Mouse (Mus musculus) stomach, embryonic 16.5 days (tissue): ENCODE measurements at regions not wholly inside any gene's neighbourhood (a gene's known extent, or its start where the extent isn't known, plus 50 kb on each side); places are given as distances from the start of the nearest gene placed in this dataset.
"Not testable (repeated sequence)": the region's sequence is repeated elsewhere in the genome, so short reads cannot be mapped to it uniquely, and the experiment has no call there.

Source experiments
- ATAC-seq: fragments of 200-750 bp; cut with Nextera tagmentation; 2 replicates; pipeline ENCODE4 v1.8.0; 2017; ENCODE audit warnings: moderate number of reproducible peaks, moderate TSS enrichment; ENCODE audit not compliant: insufficient read depth, low FRiP score
- H3K27ac ChIP-seq: fragments of 300-500 bp; sonication (generic); 2 replicates; pipeline ENCODE4 v1.5.1; 2014; ENCODE audit warnings: low read length
- H3K27me3 ChIP-seq: fragments of 300-500 bp; sonication (generic); 2 replicates; pipeline ENCODE4 v1.6.1; 2014; ENCODE audit warnings: low read length, control low read depth, mixed read lengths; ENCODE audit not compliant: control insufficient read depth, insufficient read depth
- H3K36me3 ChIP-seq: fragments of 300-500 bp; sonication (generic); 2 replicates; pipeline ENCODE4 v1.6.1; 2014; ENCODE audit warnings: low read length; ENCODE audit not compliant: control insufficient read depth, insufficient read depth
- H3K4me1 ChIP-seq: fragments of 300-500 bp; sonication (generic); 2 replicates; pipeline ENCODE4 v1.6.1; 2014; ENCODE audit warnings: low read length, control low read depth, mixed read lengths; ENCODE audit not compliant: control insufficient read depth, insufficient read depth
- H3K4me2 ChIP-seq: fragments of 300-500 bp; sonication (generic); 2 replicates; pipeline ENCODE4 v1.6.1; 2014; ENCODE audit warnings: low read depth, low read length, mixed read lengths
- H3K4me3 ChIP-seq: fragments of 300-500 bp; sonication (generic); replicated peaks from 2 replicates; pipeline ENCODE4 v1.5.1; 2014; ENCODE audit warnings: mild to moderate bottlenecking, low read length
- H3K9ac ChIP-seq: fragments of 300-500 bp; sonication (generic); 2 replicates; pipeline ENCODE4 v1.6.1; 2014; ENCODE audit warnings: low read length
- H3K9me3 ChIP-seq: fragments of 300-500 bp; sonication (generic); replicated peaks from 2 replicates; pipeline ENCODE4 v1.6.1; 2016; ENCODE audit warnings: low read length, control low read depth; ENCODE audit not compliant: control insufficient read depth
- WGBS: fragments of 180-500 bp; shearing (Covaris S2); extraction: QIAGEN DNeasy Blood & Tissue Kit; methylation state at CpG from one replicate; pipeline ENCODE4 v1.1.7; 2014; 5-methylcytosine and 5-hydroxymethylcytosine counted together

DNA sequence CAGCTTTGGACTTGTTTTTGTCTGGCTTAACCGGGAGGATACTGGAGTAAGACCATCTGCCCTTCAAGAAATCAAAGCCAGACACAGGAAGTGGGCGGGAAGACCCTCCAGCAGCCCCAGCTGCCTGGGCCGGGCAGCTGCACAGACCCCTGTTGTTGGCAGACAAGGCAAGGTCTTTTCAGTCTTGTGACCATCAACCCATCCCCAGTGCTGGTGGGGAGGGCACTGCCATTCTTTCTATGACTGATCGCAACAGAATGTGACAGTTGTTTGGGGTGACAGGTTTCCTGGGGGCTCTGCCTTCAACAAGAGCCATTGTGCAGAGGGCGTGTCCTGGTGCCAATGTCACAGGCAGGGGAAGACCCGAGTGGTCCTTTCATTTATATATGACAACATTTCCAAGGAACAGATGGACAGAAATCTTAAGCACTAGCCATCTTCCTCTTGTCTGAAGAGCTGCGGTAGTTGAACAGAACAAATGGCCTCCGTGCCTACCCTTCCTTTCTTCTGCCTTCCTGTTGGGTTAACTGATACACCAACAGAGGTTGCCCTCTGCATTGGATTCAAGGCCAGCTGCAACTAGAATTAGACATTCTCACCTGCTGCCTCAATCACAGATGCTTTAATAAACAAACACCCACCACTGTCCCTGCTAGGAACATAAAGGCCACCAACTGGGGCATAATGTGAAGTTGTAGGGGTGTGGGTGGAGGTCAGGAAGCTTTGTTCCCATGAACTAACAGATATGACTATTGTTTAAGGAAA, 217.0 kb upstream of the Btg1 start:
- Histone ChIP-seq H3K27me3 (no peaks in the 10 kb centered on the region), H3K4me1 (no peaks in the 10 kb centered on the region), H3K9ac (no peak overlapping the region), H3K9me3 (no peaks in the 10 kb centered on the region), H3K4me3 (no peak overlapping the region), H3K36me3 (no peaks in the 10 kb centered on the region), H3K27ac (no peak overlapping the region), H3K4me2 (no peak overlapping the region)
- peak; percentile 44; the same call in 1 of the 2 replicates for ATAC-seq
- 62% methylated on average over 8 of the region's 8 CpGs for WGBS

DNA sequence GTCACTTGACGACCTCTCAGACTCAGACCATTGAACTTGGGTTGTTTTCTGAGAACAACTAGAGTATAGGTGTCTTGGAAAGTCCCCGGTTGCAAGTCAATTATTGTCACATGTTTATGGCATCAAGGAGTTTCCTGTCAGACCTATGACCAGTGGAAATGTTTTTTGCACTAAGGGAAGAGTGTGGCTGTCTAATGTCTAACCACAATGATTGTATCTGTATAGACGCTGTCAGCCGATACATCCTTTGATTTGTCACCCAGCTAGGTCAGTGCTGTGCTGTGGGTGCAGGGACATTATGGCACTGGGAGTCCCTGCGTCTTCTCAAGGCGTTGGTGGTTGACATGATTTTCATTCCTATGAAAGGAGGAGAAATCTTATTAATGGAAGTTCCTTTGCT, 216.0 kb upstream of the Btg1 start:
- H3K9ac ChIP-seq: no peak overlapping the region
- H3K27ac ChIP-seq: no peak overlapping the region
- no peaks in the 10 kb centered on the region for H3K36me3 ChIP-seq
- ATAC-seq: no peak
- no peak overlapping the region for H3K4me2 ChIP-seq
- WGBS: 81% methylated on average over 6 of the region's 6 CpGs
- H3K9me3 ChIP-seq: no peaks in the 10 kb centered on the region
- no peaks in the 10 kb centered on the region for H3K27me3 ChIP-seq
- H3K4me1 ChIP-seq: no peaks in the 10 kb centered on the region
- H3K4me3 ChIP-seq: no peak overlapping the region

DNA sequence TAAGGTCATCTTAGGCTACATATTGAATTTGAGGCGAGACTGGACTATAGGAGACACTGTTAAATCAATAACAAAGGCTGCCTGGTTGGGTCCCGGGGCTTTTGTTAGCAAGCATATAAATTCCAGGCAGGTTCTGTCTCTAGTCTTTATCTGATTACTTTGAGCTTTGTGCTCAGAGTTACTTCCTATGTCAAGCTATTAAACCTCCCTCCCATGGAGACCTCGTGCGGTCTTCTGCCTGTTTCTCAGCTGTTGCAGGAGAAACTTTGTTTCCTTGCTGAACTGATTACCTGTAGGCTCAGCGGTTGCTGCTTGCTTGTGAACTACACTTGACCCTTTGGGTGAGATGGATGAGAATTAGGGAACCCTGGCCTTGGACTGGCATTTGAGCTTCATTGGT, 210.5 kb upstream of the Btg1 start:
- H3K36me3 ChIP-seq: no peaks in the 10 kb centered on the region
- no peak overlapping the region for H3K9ac ChIP-seq
- no peak for ATAC-seq
- 68% methylated on average over 5 of the region's 5 CpGs for WGBS
- no peaks in the 10 kb centered on the region for H3K27me3 ChIP-seq
- no peaks in the 10 kb centered on the region for H3K9me3 ChIP-seq
- H3K27ac ChIP-seq: no peak overlapping the region
- H3K4me3 ChIP-seq: no peak overlapping the region
- H3K4me1 ChIP-seq: no peaks in the 10 kb centered on the region
- no peak overlapping the region for H3K4me2 ChIP-seq

DNA sequence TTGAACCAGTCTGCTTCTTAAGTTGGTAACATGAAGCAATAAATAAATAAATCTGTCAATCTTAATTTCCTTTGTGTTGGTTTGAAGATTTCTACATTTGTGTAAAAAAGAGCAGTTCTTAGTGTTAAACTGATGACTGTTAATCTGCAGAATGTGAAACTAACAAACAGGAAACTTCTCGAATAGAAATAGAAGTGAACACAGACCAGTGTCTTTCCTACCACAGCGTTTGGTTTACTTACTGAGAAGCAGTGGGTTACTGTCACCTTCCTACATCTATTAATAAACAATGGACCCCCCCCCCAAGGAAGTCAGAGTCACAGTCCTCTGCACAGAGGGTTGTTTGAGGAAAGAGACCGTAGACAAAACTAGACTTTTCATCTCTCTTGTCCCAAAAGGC, 209.0 kb upstream of the Btg1 start:
- no peaks in the 10 kb centered on the region for H3K36me3 ChIP-seq
- H3K27me3 ChIP-seq: no peaks in the 10 kb centered on the region
- no peaks in the 10 kb centered on the region for H3K9me3 ChIP-seq
- no peak overlapping the region for H3K9ac ChIP-seq
- no peaks in the 10 kb centered on the region for H3K4me1 ChIP-seq
- H3K4me2 ChIP-seq: no peak overlapping the region
- 62% methylated on average over 3 of the region's 3 CpGs for WGBS
- ATAC-seq: no peak
- no peak overlapping the region for H3K4me3 ChIP-seq
- no peak overlapping the region for H3K27ac ChIP-seq

DNA sequence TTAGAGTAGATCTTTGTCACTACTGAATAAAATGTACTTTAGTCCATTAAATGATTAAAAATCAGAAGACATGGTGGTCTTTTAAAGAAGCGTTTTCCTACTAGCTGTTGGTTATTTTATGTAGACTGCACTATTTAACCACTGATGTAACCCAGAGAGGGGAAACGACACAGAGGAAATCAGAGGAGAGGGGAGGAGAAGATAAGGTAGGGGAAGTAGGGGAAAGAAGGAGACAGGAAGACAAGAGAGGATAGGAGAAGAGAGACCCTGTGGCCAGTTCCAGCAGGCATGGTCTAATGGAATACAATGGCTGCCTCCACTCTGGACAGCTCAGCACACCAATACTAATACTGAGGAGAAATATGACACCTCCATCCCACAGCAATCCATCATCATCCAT, 208.6 kb upstream of the Btg1 start:
- H3K27me3 ChIP-seq: no peaks in the 10 kb centered on the region
- no peaks in the 10 kb centered on the region for H3K4me1 ChIP-seq
- no peak for ATAC-seq
- no peak overlapping the region for H3K27ac ChIP-seq
- 40% methylated on average over 2 of the region's 2 CpGs for WGBS
- no peaks in the 10 kb centered on the region for H3K36me3 ChIP-seq
- no peaks in the 10 kb centered on the region for H3K9me3 ChIP-seq
- H3K4me2 ChIP-seq: no peak overlapping the region
- no peak overlapping the region for H3K9ac ChIP-seq
- H3K4me3 ChIP-seq: no peak overlapping the region

DNA sequence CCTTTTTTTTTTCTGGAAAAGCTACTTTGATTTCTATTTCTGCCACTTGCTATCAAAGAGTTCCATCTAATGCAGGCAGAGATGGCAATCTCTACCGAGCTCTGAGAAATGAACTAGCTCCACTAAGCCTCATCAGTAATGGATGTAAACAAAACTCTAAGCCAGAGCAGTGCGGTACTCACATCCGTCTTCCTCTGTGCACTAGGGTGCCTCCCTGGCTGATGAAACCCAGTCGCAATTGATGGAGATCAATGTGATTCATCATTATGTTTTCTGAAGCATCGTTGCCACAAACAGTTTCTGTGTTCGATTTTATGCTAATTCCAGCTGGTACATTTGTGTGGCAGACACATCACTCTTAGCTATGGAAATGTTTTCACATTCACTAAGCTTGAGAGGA, 206.8 kb upstream of the Btg1 start:
- no peak overlapping the region for H3K4me3 ChIP-seq
- H3K4me1 ChIP-seq: no peaks in the 10 kb centered on the region
- H3K4me2 ChIP-seq: no peak overlapping the region
- no peaks in the 10 kb centered on the region for H3K36me3 ChIP-seq
- no peaks in the 10 kb centered on the region for H3K27me3 ChIP-seq
- no peak overlapping the region for H3K9ac ChIP-seq
- ATAC-seq: no peak
- H3K27ac ChIP-seq: no peak overlapping the region
- no peaks in the 10 kb centered on the region for H3K9me3 ChIP-seq
- 48% methylated on average over 6 of the region's 6 CpGs for WGBS

DNA sequence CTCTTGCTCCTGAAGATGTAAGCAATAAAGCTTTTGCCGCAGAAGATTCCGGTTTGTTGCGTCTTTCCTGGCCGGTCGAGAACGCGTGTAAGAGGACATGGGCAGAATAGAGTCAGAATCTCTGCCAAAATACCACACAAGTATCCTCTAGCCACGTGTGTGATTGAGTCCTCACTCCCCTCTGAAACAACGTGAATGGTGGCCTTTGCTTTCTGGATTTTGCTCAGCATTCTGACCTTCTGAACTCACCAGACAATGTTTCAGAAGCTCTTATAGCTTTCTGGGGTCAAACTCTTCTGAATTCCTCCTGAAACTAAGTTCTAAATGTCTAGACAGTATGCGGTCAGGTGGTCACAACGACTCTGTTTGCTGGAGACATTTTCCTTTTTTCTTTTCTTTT, 202.0 kb upstream of the Btg1 start:
- Histone ChIP-seq H3K4me1 (no peaks in the 10 kb centered on the region), H3K27ac (no peak overlapping the region), H3K9me3 (no peaks in the 10 kb centered on the region), H3K9ac (no peak overlapping the region), H3K27me3 (no peaks in the 10 kb centered on the region), H3K4me2 (no peak overlapping the region), H3K4me3 (no peak overlapping the region), H3K36me3 (no peaks in the 10 kb centered on the region)
- no peak for ATAC-seq
- WGBS: 89% methylated on average over 11 of the region's 11 CpGs

DNA sequence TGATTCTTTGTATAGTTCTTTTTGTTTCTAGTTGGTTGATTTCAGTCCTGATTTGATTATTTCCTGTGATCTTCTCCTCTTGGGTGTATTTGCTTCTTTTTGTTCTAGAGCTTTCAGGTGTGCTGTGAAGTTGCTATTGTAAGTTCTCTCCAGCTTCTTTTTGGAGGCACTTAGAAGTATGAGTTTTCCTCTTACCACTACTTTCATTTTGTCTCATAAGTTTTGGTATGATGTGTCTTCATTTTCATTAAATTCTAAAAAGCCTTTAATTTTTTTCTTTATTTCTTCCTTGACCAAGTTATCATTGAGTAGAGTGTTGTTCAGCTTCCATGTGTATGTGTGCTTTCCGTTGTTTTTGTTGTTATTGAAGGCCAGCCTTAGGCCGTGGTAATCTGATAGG, 195.3 kb upstream of the Btg1 start:
- not testable (repeated sequence) for H3K4me3 ChIP-seq, H3K27ac ChIP-seq, H3K9me3 ChIP-seq, H3K4me2 ChIP-seq, H3K9ac ChIP-seq, H3K27me3 ChIP-seq, ATAC-seq, H3K36me3 ChIP-seq, H3K4me1 ChIP-seq
- WGBS: 98% methylated on average over 2 of the region's 2 CpGs

DNA sequence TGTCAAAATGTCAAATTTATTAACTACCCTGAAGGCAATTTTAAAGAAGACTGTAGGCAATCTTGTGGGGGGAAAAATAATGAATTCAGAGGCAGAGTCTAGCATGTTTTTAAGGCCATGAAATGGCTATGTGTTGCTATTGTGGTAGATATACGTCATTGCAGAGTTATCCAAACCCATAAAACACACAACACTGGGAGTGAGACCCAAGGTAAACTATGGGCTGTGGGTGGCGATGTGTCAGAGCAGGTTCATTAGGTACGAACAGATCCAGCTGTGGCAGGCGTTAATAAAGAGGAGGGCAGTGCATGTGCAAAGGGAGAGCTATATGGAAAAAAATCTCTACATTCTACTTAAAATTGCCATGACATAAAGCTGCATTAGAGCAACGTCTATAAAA, 189.4 kb upstream of the Btg1 start:
- WGBS: 49% methylated on average over 5 of the region's 5 CpGs
- ATAC-seq: no peak
- no peaks in the 10 kb centered on the region for H3K9me3 ChIP-seq
- no peaks in the 10 kb centered on the region for H3K27me3 ChIP-seq
- no peaks in the 10 kb centered on the region for H3K36me3 ChIP-seq
- no peak overlapping the region for H3K4me2 ChIP-seq
- H3K4me1 ChIP-seq: no peaks in the 10 kb centered on the region
- no peak overlapping the region for H3K27ac ChIP-seq
- H3K9ac ChIP-seq: no peak overlapping the region
- no peak overlapping the region for H3K4me3 ChIP-seq
